In genomic region chr14:57018436-57018835, GRCm38 (mm10) we compare ENCODE assay signal across 26 mouse cellular contexts. TPM values are rescaled to one million over a fixed set of nuclear protein-coding genes. Genes with fewer than 3 reads are reported as not detected.
"Had no signal": no experiment of that assay in that cellular context is flagged by ENCODE, and none has a peak within 500 bp of the region (broad histone marks: within the 10 kb centered on the region; RNA-seq: fewer than 3 reads in every experiment).

No protein-coding gene starts in this region.

- H3K27ac ChIP-seq: embryonic facial prominence, embryonic 10.5 days; embryonic facial prominence, embryonic 12.5 days; embryonic facial prominence, embryonic 13.5 days; embryonic facial prominence, embryonic 15.5 days; forebrain, embryonic 10.5 days; forebrain, embryonic 12.5 days; forebrain, embryonic 13.5 days; forebrain, embryonic 15.5 days; gastrocnemius, adult 2 months; heart, adult 2 months had no signal

- H3K27me3 ChIP-seq: embryonic facial prominence, embryonic 12.5 days; embryonic facial prominence, embryonic 13.5 days; embryonic facial prominence, embryonic 15.5 days; forebrain, embryonic 12.5 days; forebrain, embryonic 13.5 days; forebrain, embryonic 15.5 days had no signal

- H3K4me1 ChIP-seq: embryonic facial prominence, embryonic 10.5 days; embryonic facial prominence, embryonic 12.5 days; embryonic facial prominence, embryonic 13.5 days; embryonic facial prominence, embryonic 15.5 days; forebrain, embryonic 10.5 days; forebrain, embryonic 12.5 days; forebrain, embryonic 13.5 days; forebrain, embryonic 15.5 days had no signal

- H3K9me3 ChIP-seq: embryonic facial prominence, embryonic 10.5 days; embryonic facial prominence, embryonic 12.5 days; embryonic facial prominence, embryonic 13.5 days; embryonic facial prominence, embryonic 15.5 days; forebrain, embryonic 10.5 days; forebrain, embryonic 12.5 days; forebrain, embryonic 13.5 days; forebrain, embryonic 15.5 days had no signal

- DNase-seq: cerebellum, adult 2 months; cerebellum, adult 8-10 months; cerebellum, adult 9-10 months; cerebellum, adult 9-11 months; cerebellum, postnatal 10 days; cerebellum, postnatal 14 days; cerebellum, postnatal 25 days; cerebellum, postnatal 36 days; embryo, embryonic 11 days; forebrain, postnatal 0 days; gastrocnemius, adult 2 months; gastrocnemius, postnatal 10 days; gastrocnemius, postnatal 14 days; gastrocnemius, postnatal 25 days; gastrocnemius, postnatal 36 days; heart, adult 18-20 months; heart, adult 2 months had no signal

- H3K4me3 ChIP-seq: embryonic facial prominence, embryonic 10.5 days; embryonic facial prominence, embryonic 12.5 days; embryonic facial prominence, embryonic 13.5 days; embryonic facial prominence, embryonic 15.5 days; erythroblast, embryonic 14.5 days; forebrain, embryonic 10.5 days; forebrain, embryonic 12.5 days; forebrain, embryonic 13.5 days; forebrain, embryonic 15.5 days; gastrocnemius, adult 2 months; heart, adult 2 months had no signal

- H3K36me3 ChIP-seq: embryonic facial prominence, embryonic 10.5 days; embryonic facial prominence, embryonic 12.5 days; embryonic facial prominence, embryonic 13.5 days; embryonic facial prominence, embryonic 15.5 days; forebrain, embryonic 10.5 days; forebrain, embryonic 12.5 days; forebrain, embryonic 15.5 days had no signal

RNA-seq across cellular contexts. Expression of gene Gja3, which starts 39.5 kb away (rescaled TPM):
- polyA plus RNA-seq: erythroblast, embryonic 14.5 days; forebrain, embryonic 13.5 days had no signal
